Mouse (Mus musculus) hematopoietic stem cell, adult 5-6 weeks (primary cell): ENCODE measurements at regions not wholly inside any gene's neighbourhood (a gene's known extent, or its start where the extent isn't known, plus 50 kb on each side); places are given as distances from the start of the nearest gene placed in this dataset.

Experiments used
- ATAC-seq, 2 experiments: fragments of 125-278 bp in 1 of 2; replicated peaks in 1 of 2; 2 replicates each; pipeline ENCODE4 v1.8.0; 2016 to 2017; ENCODE audit warnings: inconsistent platforms in 2 of 2, mild to moderate bottlenecking in 2 of 2, moderate number of reproducible peaks in 2 of 2, low read depth in 1 of 2, moderate TSS enrichment in 1 of 2; ENCODE audit not compliant: low FRiP score in 2 of 2, poor library complexity in 2 of 2, severe bottlenecking in 2 of 2, insufficient read depth in 1 of 2, low TSS enrichment in 1 of 2

GRCm38 (mm10) chr3:52785595-52785994 lies 231.4 kb downstream of the Cog6 start:
- no peak for ATAC-seq

GRCm38 (mm10) chr3:52784476-52784875 lies 232.6 kb downstream of the Cog6 start:
- ATAC-seq = no peak

- ATAC-seq = no peak
These were observed 234.5 kb downstream of the Cog6 start for GRCm38 (mm10) chr3:52782576-52782975.

- no peak; a peak in 1 of 4 replicates for ATAC-seq
These were observed 235.5 kb downstream of the Cog6 start for GRCm38 (mm10) chr3:52781521-52781920.

- ATAC-seq = no peak
These were observed 236.7 kb downstream of the Cog6 start for GRCm38 (mm10) chr3:52780356-52780755.

- no peak for ATAC-seq
These were observed 241.2 kb downstream of the Cog6 start for GRCm38 (mm10) chr3:52775875-52776274.

GRCm38 (mm10) chr3:52775156-52775555 lies 241.9 kb downstream of the Cog6 start:
- no peak for ATAC-seq

GRCm38 (mm10) chr3:52774734-52775133 lies 242.3 kb downstream of the Cog6 start:
- no peak for ATAC-seq

- ATAC-seq = peak; percentile 52 to 63; a peak in 3 of 4 replicates
These were observed 249.8 kb downstream of the Cog6 start for GRCm38 (mm10) chr3:52767276-52767675.

GRCm38 (mm10) chr3:52766841-52767240 lies 250.2 kb downstream of the Cog6 start:
- ATAC-seq = no peak

- no peak for ATAC-seq
These were observed 252.9 kb downstream of the Cog6 start for GRCm38 (mm10) chr3:52764166-52764565.

GRCm38 (mm10) chr3:52763660-52764059 lies 253.4 kb downstream of the Cog6 start:
- ATAC-seq = no peak

GRCm38 (mm10) chr3:52762549-52762948 lies 254.5 kb downstream of the Cog6 start:
- ATAC-seq = no peak

GRCm38 (mm10) chr3:52759846-52760245 lies 257.2 kb downstream of the Cog6 start:
- no peak for ATAC-seq

GRCm38 (mm10) chr3:52758561-52758960 lies 258.5 kb downstream of the Cog6 start:
- ATAC-seq = peak; percentile 76 to 82

- no peak for ATAC-seq
These were observed 260.2 kb downstream of the Cog6 start for GRCm38 (mm10) chr3:52756816-52757215.

- no peak for ATAC-seq
These were observed 261.0 kb downstream of the Cog6 start for GRCm38 (mm10) chr3:52756006-52756405.

GRCm38 (mm10) chr3:52754978-52755377 lies 262.1 kb downstream of the Cog6 start:
- ATAC-seq = no peak

- no peak for ATAC-seq
These were observed 262.6 kb downstream of the Cog6 start for GRCm38 (mm10) chr3:52754401-52754800.

GRCm38 (mm10) chr3:52746917-52747316 lies 270.1 kb downstream of the Cog6 start:
- no peak for ATAC-seq
